Mouse (Mus musculus): ENCODE data around the gene Mrps7. TPM values are rescaled to one million over a fixed set of nuclear protein-coding genes. Genes with fewer than 3 reads are reported as not detected.

Mrps7 gene
- polyA plus RNA-seq (2014; fragmentation: Illumina TruSeq; extraction: RNeasy Lipid Tissue Mini Kit (QIAGEN cat#74804); ENCODE audit: low read depth, low replicate concordance) = 9.5 TPM

GRCm38 (mm10) chr11:115603476-115604303 lies at the start of gene Mrps7, which contains the start of gene Gga3:
TSS of gene Mrps7 (plus strand) at chr11:115603925.
TSS of gene Gga3 (minus strand) at chr11:115604051.

GRCm38 (mm10) chr11:115564064-115564809 lies 39.5 kb upstream of the Mrps7 start, which contains the start of gene Nup85:
TSS of gene Nup85 (plus strand) at chr11:115564434.

DNA sequence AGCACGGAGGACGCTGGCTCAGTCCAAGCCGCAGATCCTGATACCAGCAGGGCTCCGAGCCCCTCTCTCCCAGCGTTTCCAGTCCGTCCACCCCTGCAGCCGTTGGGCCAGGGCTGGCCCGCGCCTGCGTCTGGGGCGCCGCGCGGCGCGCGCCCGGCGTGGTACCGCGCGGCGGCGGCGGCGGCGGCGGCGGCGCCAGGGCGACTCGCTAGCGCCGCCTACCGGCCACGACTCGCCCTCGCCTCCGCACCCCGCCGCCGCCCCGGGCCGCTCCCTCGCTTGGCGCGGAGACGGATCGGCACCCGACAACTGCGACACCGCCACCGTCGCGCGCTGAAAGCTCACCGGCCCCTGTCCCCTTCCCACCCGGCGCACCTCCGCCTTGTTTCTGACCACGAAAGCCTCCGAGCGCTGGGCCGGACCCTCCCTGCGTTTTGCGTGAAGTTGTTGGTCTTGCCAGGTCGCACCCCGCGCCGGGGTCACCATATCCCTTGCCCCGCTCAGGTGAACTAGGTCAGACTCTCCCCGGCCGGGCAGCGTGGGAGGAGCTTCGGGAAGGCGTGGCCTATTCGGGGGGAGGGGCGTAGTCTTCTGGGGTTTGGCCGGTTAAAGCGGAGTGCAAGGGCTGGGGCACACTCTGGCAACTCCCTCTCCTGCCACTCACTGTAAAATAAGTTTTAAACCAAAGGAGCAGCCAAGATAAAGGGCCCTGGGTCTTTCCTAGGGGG lies 8.8 kb downstream of the Mrps7 start, which contains the start of gene Mif4gd:
TSS of gene Mif4gd (minus strand) at position 560 of the 728 bp plus-strand sequence.

GRCm38 (mm10) chr11:115627705-115628464 lies 24.2 kb downstream of the Mrps7 start, which contains the start of gene Slc25a19:
TSS of gene Slc25a19 (minus strand) at chr11:115628295.

Other genes with a start within 250 kb of the Mrps7 start
- not detected for gene Hid1, start 236.2 kb upstream of the Mrps7 start, polyA plus RNA-seq (2014; fragmentation: Illumina TruSeq; extraction: RNeasy Lipid Tissue Mini Kit (QIAGEN cat#74804); ENCODE audit: low read depth, low replicate concordance)
- 0.12 TPM for gene Cdr2l, start 222.0 kb upstream of the Mrps7 start, polyA plus RNA-seq (2014; fragmentation: Illumina TruSeq; extraction: RNeasy Lipid Tissue Mini Kit (QIAGEN cat#74804); ENCODE audit: low read depth, low replicate concordance)
- gene Mrpl58, start 200.2 kb upstream of the Mrps7 start, polyA plus RNA-seq (2014; fragmentation: Illumina TruSeq; extraction: RNeasy Lipid Tissue Mini Kit (QIAGEN cat#74804); ENCODE audit: low read depth, low replicate concordance) = 21.0 TPM
- 905 TPM for gene Atp5h, start 184.0 kb upstream of the Mrps7 start, polyA plus RNA-seq (2014; fragmentation: Illumina TruSeq; extraction: RNeasy Lipid Tissue Mini Kit (QIAGEN cat#74804); ENCODE audit: low read depth, low replicate concordance)
- 19.2 TPM for gene Kctd2, start 183.8 kb upstream of the Mrps7 start, polyA plus RNA-seq (2014; fragmentation: Illumina TruSeq; extraction: RNeasy Lipid Tissue Mini Kit (QIAGEN cat#74804); ENCODE audit: low read depth, low replicate concordance)
- gene Trim80, start 163.4 kb upstream of the Mrps7 start, polyA plus RNA-seq (2014; fragmentation: Illumina TruSeq; extraction: RNeasy Lipid Tissue Mini Kit (QIAGEN cat#74804); ENCODE audit: low read depth, low replicate concordance) = not detected
- gene Slc16a5, start 141.5 kb upstream of the Mrps7 start, polyA plus RNA-seq (2014; fragmentation: Illumina TruSeq; extraction: RNeasy Lipid Tissue Mini Kit (QIAGEN cat#74804); ENCODE audit: low read depth, low replicate concordance) = 15.7 TPM
- 0.40 TPM for gene Armc7, start 128.3 kb upstream of the Mrps7 start, polyA plus RNA-seq (2014; fragmentation: Illumina TruSeq; extraction: RNeasy Lipid Tissue Mini Kit (QIAGEN cat#74804); ENCODE audit: low read depth, low replicate concordance)
- gene Nt5c, start 112.1 kb upstream of the Mrps7 start, polyA plus RNA-seq (2014; fragmentation: Illumina TruSeq; extraction: RNeasy Lipid Tissue Mini Kit (QIAGEN cat#74804); ENCODE audit: low read depth, low replicate concordance) = 1.6 TPM
- gene Jpt1, start 89.5 kb upstream of the Mrps7 start, polyA plus RNA-seq (2014; fragmentation: Illumina TruSeq; extraction: RNeasy Lipid Tissue Mini Kit (QIAGEN cat#74804); ENCODE audit: low read depth, low replicate concordance) = 5.1 TPM
- 1,030 TPM for gene Sumo2, start 67.6 kb upstream of the Mrps7 start, polyA plus RNA-seq (2014; fragmentation: Illumina TruSeq; extraction: RNeasy Lipid Tissue Mini Kit (QIAGEN cat#74804); ENCODE audit: low read depth, low replicate concordance)
- 17.7 TPM for gene Nup85, start 39.5 kb upstream of the Mrps7 start, polyA plus RNA-seq (2014; fragmentation: Illumina TruSeq; extraction: RNeasy Lipid Tissue Mini Kit (QIAGEN cat#74804); ENCODE audit: low read depth, low replicate concordance)
- gene Gga3, start 126 bp downstream of the Mrps7 start, polyA plus RNA-seq (2014; fragmentation: Illumina TruSeq; extraction: RNeasy Lipid Tissue Mini Kit (QIAGEN cat#74804); ENCODE audit: low read depth, low replicate concordance) = 2.0 TPM
- gene Mif4gd, start 9.0 kb downstream of the Mrps7 start, polyA plus RNA-seq (2014; fragmentation: Illumina TruSeq; extraction: RNeasy Lipid Tissue Mini Kit (QIAGEN cat#74804); ENCODE audit: low read depth, low replicate concordance) = 23.9 TPM
- 5.7 TPM for gene Slc25a19, start 24.4 kb downstream of the Mrps7 start, polyA plus RNA-seq (2014; fragmentation: Illumina TruSeq; extraction: RNeasy Lipid Tissue Mini Kit (QIAGEN cat#74804); ENCODE audit: low read depth, low replicate concordance)
- gene Grb2, start 104.7 kb downstream of the Mrps7 start, polyA plus RNA-seq (2014; fragmentation: Illumina TruSeq; extraction: RNeasy Lipid Tissue Mini Kit (QIAGEN cat#74804); ENCODE audit: low read depth, low replicate concordance) = 57.4 TPM
- 0.97 TPM for gene Tmem94, start 161.5 kb downstream of the Mrps7 start, polyA plus RNA-seq (2014; fragmentation: Illumina TruSeq; extraction: RNeasy Lipid Tissue Mini Kit (QIAGEN cat#74804); ENCODE audit: low read depth, low replicate concordance)
- gene Caskin2, start 209.7 kb downstream of the Mrps7 start, polyA plus RNA-seq (2014; fragmentation: Illumina TruSeq; extraction: RNeasy Lipid Tissue Mini Kit (QIAGEN cat#74804); ENCODE audit: low read depth, low replicate concordance) = 0.53 TPM
- not detected for gene Tsen54, start 210.8 kb downstream of the Mrps7 start, polyA plus RNA-seq (2014; fragmentation: Illumina TruSeq; extraction: RNeasy Lipid Tissue Mini Kit (QIAGEN cat#74804); ENCODE audit: low read depth, low replicate concordance)
- gene Llgl2, start 220.1 kb downstream of the Mrps7 start, polyA plus RNA-seq (2014; fragmentation: Illumina TruSeq; extraction: RNeasy Lipid Tissue Mini Kit (QIAGEN cat#74804); ENCODE audit: low read depth, low replicate concordance) = 7.2 TPM